Mouse (Mus musculus): ENCODE measurements at regions not wholly inside any gene's neighbourhood (a gene's known extent, or its start where the extent isn't known, plus 50 kb on each side); places are given as distances from the start of the nearest gene placed in this dataset.

DNA sequence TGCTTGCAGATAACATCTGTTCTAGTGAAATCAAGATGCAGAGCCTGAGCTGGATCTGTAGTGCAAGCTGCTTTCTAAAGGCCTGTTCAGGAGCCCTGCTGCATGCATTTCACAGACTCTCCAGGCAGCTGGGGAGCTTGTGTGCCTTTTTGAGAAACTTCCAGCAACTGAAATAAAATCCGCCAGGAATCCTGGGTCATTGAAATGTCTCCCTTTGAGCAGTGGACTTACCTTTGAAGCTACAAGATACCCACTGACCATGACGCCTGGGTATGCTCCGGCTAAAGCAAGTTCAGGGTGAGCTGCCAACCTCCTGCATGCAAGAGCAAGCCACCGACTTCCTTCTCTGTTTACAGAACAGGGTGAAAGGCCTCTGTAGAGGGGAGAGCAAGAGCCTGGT is 278.7 kb downstream of the Cenpw start:
- ATAC-seq (ENCODE audit: low TSS enrichment) = no peak; the same call in 1 of the 2 replicates

DNA sequence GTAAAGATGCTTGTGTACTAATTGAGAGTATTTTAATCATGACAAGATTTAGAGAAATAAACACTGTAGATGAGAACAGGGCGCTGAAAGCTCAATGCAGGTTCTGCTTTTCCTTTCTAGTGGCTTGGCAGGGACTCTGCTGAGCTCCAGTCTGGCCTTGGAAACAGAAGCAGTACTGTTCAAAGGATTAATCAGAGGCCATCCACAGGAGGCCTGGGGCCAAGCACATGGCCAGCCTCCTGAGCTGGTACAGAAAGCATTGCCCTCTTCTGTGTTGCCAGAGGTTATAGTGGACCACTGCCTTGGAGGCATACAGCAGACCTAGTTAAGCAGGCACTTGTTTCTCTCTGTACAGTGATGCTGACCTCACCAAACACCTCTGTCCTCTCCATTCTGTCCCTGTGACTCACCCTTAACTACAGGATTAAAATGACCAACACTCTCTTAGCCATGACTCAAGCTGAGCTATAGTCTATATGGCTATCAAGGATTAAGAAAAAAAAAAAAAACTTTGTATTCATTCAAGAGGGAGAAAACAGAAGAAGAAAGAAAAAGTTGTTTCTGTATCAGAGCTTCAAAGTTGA is 302.5 kb downstream of the Cenpw start:
- ATAC-seq (ENCODE audit: low TSS enrichment) = peak; percentile 74

DNA sequence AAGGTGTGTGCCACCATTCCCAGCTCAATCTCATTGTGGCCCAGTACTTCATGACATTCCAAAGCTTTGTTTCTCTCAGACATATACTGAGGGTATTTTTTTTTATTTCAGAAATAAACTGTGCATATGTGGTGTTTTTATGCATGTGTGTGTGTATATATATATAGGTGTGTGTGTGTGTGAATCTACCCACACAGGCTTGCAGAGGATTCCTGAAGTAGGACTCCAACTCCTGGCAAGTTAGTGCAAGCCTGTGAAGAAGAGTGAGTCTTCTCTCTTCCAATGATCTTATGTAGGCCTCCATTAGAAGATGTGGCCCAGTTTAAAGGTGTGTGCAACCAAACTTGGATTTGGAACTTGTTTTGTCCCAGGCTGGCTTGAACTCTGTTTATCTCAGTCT is 328.9 kb upstream of the Rspo3 start:
- ATAC-seq (ENCODE audit: low TSS enrichment) = peak; percentile 95

DNA sequence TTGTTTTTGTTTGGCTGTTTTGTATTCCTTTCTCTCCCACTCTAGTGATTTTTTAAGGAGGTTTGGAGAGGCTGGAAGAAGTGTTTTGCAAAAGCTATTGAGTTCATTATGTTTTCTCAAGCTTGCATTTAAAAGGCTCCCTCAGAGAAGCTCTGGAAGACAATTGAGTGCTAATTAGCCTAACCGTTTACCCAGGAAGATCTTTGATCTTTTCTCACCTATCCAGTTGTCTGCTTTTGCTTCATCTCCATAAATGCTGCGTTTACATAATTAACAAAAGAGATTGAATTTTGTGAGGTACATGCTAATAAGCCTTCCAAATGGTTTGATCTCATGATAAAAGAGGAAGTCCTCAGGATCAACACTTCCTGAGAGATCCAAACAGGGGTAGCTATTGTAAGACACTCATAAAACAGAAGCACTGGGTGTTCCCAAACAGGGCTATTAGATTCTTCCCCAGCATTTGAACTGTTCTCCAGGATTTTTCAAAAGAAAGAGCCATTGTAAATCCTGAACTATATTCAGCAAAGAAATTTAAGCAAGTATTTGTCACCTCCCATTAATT is 320.2 kb upstream of the Rspo3 start:
- ATAC-seq (ENCODE audit: low TSS enrichment) = peak; percentile 34; the same call in 1 of the 2 replicates

DNA sequence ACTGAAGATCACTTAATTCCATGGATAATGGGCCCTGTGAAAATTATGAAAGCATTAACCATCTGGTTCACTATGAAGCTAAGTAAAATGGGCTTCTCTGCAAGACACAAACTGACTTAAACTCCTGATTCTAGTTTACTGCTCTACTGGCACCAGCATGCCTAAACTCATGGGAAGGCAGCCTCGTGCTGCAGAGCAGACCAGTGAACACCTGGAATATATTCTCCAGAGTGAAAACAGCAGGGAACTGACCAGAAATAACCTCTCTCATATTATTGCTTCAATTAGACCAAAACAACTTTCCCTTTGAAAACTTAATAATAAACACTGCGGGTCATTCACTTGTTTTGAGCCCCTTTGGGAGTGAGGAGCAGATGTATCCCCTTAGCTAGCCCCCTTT is 316.8 kb upstream of the Rspo3 start:
- no peak for ATAC-seq (ENCODE audit: low TSS enrichment)

DNA sequence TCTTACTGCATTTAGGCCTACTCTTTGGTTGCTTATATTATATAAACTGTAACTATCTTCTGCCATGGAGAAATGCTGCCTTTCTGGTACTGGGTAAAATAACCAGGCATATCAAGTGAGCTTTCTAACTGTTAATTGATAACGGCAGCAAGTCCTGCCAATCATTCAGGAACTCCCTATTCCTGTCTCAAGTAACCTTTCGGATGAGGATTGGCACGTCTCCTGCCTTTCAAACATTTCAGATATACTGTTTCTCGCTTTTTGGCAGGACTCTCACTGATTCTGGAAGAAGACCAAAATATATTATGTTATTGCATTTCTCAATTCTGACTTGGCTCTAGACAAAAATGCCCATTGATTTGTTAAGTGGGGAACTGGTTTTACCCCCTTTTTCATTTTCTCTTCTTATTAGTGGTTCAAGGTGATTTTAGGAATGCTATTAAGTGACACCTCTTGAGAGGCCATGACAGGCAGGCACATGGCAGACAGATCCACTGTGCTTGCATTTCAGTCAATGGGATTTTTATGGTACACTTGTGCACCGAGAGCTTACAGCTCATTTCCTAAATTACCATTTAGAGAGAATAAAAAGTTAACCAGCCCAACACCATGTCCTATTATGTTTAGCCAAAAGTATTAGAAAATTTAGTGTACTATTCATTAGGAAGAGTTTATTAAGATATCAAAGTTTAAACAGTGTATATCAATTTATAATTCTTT is 289.4 kb upstream of the Rspo3 start:
- ATAC-seq (ENCODE audit: low TSS enrichment) = peak; percentile 20; the same call in 1 of the 2 replicates

DNA sequence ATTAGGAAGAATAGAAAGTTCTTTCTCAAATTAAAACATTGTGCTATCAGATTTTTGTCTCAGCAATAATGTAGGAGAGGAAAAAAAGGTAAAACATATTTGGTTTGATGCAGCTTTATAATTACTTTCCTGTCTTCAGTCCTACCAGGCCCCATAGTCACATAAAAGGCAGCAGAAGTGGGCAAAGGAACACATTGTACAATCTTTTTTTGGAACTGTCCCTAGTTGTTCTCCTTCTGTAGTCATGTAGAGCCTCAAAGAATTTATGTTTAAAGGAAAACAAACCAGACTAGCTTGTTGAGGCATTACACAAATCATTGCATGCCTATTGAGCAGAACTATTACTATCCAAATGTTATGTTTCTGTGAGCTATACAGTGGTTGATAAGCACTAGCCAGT is 288.7 kb upstream of the Rspo3 start:
- ATAC-seq (ENCODE audit: low TSS enrichment) = peak; percentile 84

DNA sequence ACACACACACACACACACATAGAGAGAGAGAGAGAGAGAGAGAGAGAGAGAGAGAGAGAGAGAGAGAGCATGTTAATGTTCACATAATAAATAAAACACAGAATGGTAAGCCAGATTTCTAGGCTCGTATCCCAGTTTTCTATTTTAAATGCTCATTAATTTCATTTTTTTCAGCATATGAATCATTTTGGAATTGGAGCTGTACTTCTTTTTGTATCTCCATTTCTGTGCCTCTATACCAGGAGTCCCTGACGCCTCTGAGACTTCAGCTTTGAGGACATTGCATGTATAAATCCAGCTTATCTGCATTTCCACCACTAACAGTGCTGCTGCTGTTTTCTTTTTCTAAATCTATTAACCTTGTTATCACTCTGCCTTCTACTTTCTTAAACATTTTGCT is 287.5 kb upstream of the Rspo3 start:
- ATAC-seq (ENCODE audit: low TSS enrichment) = peak; percentile 90

DNA sequence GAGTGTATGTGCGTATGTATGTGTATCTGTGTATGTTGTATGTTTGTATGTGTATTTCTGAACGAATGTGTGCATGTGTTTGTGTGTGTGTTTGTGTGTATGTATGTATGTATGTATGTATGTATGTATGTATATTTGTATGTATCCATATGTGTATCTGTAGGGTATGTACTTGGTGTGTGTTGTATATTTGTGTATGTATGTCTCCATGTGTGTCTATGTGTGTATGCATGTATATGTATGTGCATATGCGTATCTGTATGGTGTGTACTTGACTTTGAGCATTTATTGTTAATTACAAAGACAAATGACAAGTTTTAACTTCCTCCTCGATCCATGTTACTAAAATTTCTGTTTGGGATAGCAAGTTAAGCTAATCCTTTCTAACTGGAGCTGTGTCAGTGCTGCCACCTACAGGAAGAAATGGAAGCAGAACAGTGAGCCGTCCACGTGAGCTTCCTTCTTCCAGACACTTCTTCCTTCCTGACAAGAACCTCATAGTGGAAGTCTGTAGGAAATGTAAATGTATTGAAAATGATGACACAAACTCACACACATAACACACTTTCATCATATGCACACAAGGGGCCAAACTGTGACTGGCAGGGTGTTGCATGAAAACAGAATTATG is 268.4 kb upstream of the Rspo3 start:
- ATAC-seq (ENCODE audit: low TSS enrichment) = peak; percentile 99

DNA sequence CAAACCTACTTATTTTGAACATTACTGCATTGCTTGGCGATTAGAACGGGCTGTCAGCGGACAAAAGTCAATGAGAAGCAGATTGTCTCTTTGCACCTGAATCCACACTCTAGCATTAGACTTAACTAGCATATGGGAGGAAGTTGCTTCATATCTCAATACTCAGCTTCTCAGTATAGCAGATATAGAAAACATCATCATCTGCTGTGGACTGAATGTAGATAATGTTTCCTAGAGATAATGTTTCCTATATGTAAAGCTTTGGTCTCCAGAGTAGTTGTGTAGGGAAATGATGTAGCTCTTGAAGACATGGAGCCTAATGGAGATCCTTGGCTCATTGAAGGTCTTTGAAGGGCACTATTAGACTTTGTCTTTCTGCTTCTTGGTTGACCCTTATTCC is 267.0 kb upstream of the Rspo3 start:
- ATAC-seq (ENCODE audit: low TSS enrichment) = no peak

DNA sequence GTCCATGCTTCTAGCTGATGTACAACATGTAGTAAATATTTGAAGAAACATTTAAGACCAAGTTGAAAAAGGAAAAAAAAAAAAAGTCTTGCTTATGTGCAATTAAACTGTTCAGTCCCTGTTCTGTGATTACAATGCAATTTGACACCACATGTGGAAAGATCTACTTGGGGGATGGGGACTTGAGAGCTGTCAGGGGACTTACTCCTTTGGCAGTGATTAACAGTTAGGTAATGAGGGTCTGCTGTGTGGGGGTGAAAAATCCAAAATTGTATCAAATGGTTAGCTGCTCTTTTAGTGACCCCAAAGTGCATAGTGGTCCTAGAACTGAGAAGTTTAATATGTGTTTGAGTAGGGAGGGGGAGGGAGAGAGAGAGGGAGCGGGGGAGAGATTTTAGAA is 259.0 kb upstream of the Rspo3 start:
- no peak for ATAC-seq (ENCODE audit: low TSS enrichment)

DNA sequence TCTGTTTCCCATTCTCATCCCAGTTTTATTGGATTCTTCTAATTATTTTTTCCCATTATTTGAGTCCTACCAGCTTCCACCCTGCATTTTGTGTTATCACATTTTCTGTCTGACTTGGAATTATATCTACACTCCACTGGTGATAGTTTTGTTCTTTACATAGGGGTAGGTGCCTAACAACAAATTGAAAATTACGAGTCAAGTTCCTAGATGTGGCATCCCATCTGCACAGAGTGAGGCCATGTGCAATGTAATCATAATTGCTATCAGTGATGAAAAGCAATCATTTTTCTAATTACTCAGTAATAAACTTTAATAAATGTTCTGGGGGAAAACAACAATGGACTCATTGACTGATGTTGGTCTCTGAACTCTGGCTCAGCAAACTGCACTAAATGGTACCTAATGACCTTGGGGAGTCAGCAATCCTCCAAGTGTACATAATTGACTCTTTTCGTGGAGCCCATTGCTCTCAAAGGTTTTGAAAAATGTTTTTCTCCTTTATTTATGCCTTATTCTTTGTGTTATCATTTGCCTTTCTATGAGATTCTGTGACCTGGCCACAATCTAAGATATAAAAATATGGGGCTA is 250.6 kb upstream of the Rspo3 start:
- no peak for ATAC-seq (ENCODE audit: low TSS enrichment)

DNA sequence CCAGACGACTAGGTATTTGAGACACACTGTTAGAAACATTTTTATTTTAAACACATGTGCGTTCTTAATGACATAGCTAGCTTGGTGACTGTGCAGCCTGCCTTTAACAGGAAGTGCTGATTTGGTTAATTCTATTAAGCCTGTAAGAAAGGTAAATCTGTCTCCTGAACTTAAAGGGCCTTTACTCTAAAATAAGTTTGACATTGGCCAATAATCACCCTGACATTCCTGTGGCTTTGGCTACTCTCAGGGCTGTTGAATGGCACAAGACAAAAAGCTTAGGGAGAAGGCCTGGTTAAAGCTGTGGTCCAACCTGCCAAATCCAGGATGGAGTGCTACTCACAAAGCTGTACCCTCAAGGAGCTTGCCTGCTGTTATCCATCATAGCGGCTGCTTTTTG is 201.0 kb upstream of the Rspo3 start:
- no peak for ATAC-seq (ENCODE audit: low TSS enrichment)

DNA sequence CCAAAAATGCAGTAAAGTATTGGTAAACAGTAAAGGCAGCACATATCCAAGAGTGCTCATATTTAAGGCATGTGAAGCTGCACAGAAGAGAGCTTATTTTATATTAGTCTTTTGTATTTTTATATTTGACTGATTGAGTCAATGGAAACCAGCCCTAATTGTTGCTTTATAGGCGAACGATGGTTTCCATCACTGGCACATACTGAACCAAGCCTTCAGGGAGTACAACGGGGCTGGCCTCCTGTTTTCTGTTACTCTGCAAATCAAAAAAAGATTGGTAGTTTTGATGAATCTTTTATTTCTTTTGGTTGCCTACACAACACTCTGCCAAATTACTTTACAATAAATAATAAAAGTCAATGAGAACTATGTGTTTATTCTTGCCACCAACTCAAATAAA is 189.7 kb upstream of the Rspo3 start:
- ATAC-seq (ENCODE audit: low TSS enrichment) = no peak

DNA sequence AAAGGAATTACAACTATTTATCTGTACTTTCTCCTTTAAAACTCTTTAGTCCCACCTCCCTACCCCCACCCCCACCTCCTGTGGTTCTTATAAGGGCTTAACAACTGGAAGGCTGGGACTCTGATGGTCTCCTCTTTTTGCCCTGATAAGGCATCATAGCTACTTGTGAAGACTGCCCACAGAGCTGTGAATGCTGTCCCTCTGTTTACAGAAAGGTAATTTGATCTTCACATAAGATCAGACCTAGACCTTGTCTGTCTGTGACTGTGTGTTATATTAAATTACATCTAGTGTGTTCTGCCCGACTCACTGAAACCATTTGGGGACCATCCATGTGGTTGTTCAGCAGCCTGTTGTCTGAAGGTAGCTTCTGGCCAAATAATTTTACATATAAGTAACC is 175.3 kb upstream of the Rspo3 start:
- ATAC-seq (ENCODE audit: low TSS enrichment) = no peak

DNA sequence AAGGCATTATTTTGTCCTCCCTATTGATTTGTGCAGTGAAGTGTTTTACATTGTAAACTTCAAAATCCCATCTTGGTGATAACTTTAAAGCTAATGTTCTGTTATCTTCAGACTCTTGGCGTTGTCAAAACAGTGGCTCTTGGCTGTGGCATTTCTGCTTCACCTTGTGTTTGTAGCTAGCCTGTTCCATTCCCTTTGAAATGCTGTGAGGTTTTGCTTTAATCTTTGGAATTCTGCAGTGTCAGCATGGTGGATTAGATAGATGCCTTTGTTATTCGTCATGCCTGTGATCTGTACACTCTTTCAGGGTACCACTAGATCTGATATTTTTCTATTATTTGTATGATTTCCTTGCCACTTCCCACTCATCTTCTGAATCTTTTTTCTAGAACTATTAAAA is 173.0 kb upstream of the Rspo3 start:
- no peak for ATAC-seq (ENCODE audit: low TSS enrichment)

DNA sequence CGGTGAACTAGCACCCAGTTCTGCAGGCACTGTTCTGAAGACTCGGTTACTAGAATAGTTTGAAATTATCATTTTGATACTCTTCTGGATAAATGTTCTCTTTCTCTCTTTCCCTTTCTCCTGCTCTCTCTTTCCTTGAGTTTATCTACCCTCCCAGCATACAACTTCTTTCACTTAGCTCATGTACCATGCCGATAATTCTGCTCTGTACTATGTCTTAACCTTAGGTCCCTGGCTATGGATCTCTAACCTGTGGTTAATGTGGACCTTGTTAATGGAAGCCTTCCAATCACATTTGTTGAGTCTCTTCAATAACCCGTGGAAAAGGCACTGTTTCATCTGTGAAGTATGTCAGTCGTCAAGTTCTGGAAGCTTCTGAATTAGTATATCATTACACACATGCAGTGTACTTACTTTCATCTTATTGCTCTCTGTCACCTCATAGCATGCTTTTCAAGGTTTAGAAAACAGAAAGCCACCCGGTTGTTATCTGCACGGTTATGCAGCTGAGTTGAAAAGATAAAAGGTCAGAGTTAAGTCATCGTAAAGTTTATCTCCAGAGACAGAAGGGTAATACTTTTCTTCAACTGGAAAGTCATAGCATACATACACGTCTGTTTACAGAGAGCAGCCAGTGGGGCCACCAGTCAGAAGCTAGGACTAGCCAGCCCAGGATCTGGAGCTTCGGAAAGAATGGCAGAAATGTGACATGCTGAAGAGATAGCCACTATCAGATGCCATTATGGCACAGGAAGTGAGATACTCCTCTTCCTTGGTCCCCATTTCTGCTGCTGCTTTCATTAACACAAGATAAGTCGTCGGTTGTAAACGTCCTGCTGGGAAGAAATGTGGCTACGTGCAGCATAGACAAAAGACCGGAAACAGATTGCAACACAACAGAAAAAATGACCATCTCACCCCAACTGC is 157.6 kb upstream of the Rspo3 start:
- no peak for ATAC-seq (ENCODE audit: low TSS enrichment)

DNA sequence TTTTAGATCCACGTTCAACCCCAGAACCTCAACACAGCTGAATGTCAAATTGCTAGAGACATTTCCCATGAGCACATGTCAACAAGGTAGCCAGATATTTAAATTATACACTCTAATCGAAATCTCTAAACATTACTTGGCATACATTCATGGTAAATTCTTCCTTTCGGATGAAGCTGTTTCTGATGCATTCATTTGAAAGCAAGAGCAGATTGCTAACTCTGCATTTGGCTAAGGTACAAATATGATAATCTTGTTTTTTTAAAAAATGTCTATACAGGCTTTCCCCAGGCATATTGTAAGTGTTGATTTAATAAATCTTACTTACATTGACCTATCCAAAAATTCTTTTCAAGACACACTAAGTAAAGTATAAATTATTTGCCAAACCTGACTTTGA is 153.9 kb upstream of the Rspo3 start:
- no peak; the same call in 1 of the 2 replicates for ATAC-seq (ENCODE audit: low TSS enrichment)

DNA sequence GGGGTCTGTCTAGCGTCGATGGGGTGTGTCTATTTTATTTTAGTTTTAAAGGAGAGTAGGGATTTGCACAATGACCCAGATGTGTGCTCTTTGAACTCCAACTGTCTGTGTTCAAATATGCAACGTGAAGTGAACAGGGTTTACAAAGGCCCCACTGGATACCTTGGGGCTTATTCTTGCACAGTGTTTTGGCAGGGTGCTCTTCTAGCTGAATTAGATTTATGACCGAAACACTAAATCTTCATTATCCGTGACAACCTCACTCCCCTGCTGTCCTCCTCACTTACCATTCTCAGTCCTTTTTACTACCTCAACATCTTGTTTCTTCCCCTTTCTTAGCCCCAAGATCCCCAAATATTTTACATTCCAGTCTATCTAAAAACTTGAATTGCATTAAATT is 151.3 kb upstream of the Rspo3 start:
- no peak for ATAC-seq (ENCODE audit: low TSS enrichment)

DNA sequence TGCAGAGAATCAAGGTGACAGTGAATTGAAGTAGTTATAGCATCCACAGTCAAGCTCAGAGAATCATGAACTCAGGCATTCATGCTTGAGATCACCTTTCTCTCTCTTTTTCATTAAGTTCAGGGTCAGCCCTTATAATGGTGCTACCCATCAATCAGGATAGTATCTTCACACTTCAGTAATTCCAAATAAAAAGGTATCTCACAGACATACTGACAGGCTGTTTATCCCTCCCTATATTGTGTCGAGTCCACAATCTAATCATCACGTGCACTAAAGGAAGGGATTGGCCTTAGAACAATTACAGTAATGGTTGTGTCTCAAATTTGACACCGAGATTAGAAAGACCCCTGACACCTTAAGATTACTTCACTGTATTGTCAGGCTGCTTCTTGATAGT is 138.7 kb upstream of the Rspo3 start:
- no peak for ATAC-seq (ENCODE audit: low TSS enrichment)

DNA sequence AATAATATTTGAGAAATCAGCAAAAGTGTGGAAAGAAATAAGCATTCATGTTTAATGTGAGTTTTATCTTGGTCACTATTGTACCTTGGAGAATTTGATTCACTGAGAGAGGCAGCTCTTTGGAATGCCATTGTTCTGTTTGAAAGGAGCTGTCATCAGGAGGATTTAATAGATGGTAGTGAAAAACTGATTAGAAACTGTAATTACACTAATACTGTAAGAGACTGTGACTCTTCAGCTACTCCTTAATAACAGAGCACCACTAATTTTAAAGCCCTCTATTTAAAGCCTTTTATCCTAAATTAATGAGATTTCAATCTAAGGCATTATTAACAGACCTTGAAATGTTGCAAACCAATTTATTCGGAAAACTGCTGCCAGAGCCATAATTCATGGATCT is 126.1 kb upstream of the Rspo3 start:
- no peak for ATAC-seq (ENCODE audit: low TSS enrichment)

DNA sequence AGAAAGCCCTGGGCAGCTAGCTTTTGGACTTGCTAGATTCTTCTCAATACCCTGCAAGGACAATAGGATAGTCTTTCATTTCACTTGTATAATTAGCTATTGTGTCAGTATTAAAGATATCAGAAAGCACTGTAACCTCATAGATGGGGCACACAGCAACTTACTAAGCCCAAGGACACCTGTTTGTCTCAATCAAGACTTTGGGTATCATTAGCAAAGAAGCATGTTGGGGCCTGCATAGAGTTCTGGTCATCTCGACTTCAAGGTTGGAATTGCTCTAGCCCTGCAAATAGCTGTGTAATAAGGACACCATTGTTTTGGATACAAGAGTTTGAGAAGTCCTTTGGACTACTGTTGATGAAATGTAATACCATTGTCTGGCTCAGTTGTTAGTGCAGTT is 104.6 kb upstream of the Rspo3 start:
- no peak for ATAC-seq (ENCODE audit: low TSS enrichment)

Measured in frontal cortex, adult (tissue).